24 mouse cellular contexts compared by ENCODE assay signal in the genomic region with DNA sequence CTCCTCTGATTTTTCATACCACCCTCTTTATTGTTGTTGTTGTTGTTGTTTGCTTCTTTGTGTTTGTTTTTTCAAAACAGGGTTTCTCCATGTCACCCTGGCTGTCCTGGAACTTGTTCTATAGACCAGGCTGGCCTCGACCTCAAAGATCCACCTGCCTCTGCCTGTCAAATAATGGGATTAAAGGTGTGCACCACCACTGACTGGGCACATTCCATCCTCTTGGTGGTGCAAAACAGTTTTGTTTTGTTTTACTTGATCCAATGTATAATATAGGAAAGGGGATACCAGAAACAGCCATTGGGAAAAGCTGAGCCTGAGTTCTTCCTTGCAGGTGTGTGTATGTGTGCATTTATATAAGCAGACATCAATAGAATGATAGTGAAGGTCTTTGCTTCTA. TPM values are rescaled to one million over a fixed set of nuclear protein-coding genes. Genes with fewer than 3 reads are reported as not detected.
DNase-seq lines count a peak whose midpoint lies in the region; ATAC-seq lines count a peak whose summit lies in the region.
"Had no signal": no experiment of that assay in that cellular context is flagged by ENCODE, and none has a peak within 500 bp of the region (broad histone marks: within the 10 kb centered on the region; RNA-seq: fewer than 3 reads in every experiment).

No protein-coding gene starts in this region.

- 14% methylated on average over 1 of the region's 1 CpGs for WGBS in hindbrain, embryonic 11.5 days
- WGBS in hindbrain, embryonic 10.5 days = 16% methylated on average over 1 of the region's 1 CpGs
- 57% methylated on average over 1 of the region's 1 CpGs for WGBS in kidney, embryonic 15.5 days
- WGBS in kidney, embryonic 16.5 days = 64% methylated on average over 1 of the region's 1 CpGs

- no peak overlapping the region for H3K4me3 ChIP-seq in hindbrain, embryonic 11.5 days (ENCODE audit: low read depth, low read length)
- H3K4me3 ChIP-seq in hindbrain, embryonic 10.5 days = no peak overlapping the region
- H3K4me3 ChIP-seq in kidney, embryonic 15.5 days (replicated peaks) = no peak overlapping the region
- no peak overlapping the region for H3K4me3 ChIP-seq in kidney, embryonic 16.5 days (ENCODE audit: low read length)
- H3K4me3 ChIP-seq: embryonic facial prominence, embryonic 13.5 days; gastrocnemius, adult 2 months; limb, embryonic 10.5 days; midbrain, embryonic 13.5 days had no signal

- no peaks in the 10 kb centered on the region for H3K9me3 ChIP-seq in hindbrain, embryonic 11.5 days (ENCODE audit: control insufficient read depth, low read length)
- H3K9me3 ChIP-seq in hindbrain, embryonic 10.5 days = no peaks in the 10 kb centered on the region
- no peaks in the 10 kb centered on the region for H3K9me3 ChIP-seq in kidney, embryonic 15.5 days (replicated peaks)
- no peaks in the 10 kb centered on the region for H3K9me3 ChIP-seq in kidney, embryonic 16.5 days (ENCODE audit: low read length)
- H3K9me3 ChIP-seq: embryonic facial prominence, embryonic 13.5 days; limb, embryonic 10.5 days; midbrain, embryonic 13.5 days had no signal

- H3K27me3 ChIP-seq in hindbrain, embryonic 11.5 days (ENCODE audit: control insufficient read depth, insufficient read depth, low read length) = peaks cover 84% of the 10 kb centered on the region
- peaks cover 100% of the 10 kb centered on the region for H3K27me3 ChIP-seq in hindbrain, embryonic 10.5 days (ENCODE audit: insufficient read depth, poor library complexity, severe bottlenecking)
- H3K27me3 ChIP-seq in kidney, embryonic 15.5 days = no peaks in the 10 kb centered on the region
- no peaks in the 10 kb centered on the region for H3K27me3 ChIP-seq in kidney, embryonic 16.5 days (ENCODE audit: insufficient read depth, low read length)

- H3K36me3 ChIP-seq in hindbrain, embryonic 11.5 days (ENCODE audit: control insufficient read depth, insufficient read depth, low read length) = no peaks in the 10 kb centered on the region
- no peaks in the 10 kb centered on the region for H3K36me3 ChIP-seq in hindbrain, embryonic 10.5 days
- H3K36me3 ChIP-seq in kidney, embryonic 15.5 days = 0 out of 2 replicates have a peak, but pooled peaks cover 10% of the 10 kb centered on the region
- H3K36me3 ChIP-seq in kidney, embryonic 16.5 days (ENCODE audit: insufficient read depth, low read length) = peaks cover 2% of the 10 kb centered on the region; the same call in 1 of the 2 replicates
- H3K36me3 ChIP-seq: embryonic facial prominence, embryonic 13.5 days; midbrain, embryonic 13.5 days had no signal

- H3K4me1 ChIP-seq in hindbrain, embryonic 11.5 days (replicated peaks; ENCODE audit: control insufficient read depth, insufficient read depth, low read length) = peaks cover 4% of the 10 kb centered on the region
- peaks cover 8% of the 10 kb centered on the region for H3K4me1 ChIP-seq in hindbrain, embryonic 10.5 days (replicated peaks)
- H3K4me1 ChIP-seq in kidney, embryonic 15.5 days = peaks cover 99% of the 10 kb centered on the region
- H3K4me1 ChIP-seq in kidney, embryonic 16.5 days (ENCODE audit: insufficient read depth, low read length) = peaks cover 97% of the 10 kb centered on the region

- no peak for DNase-seq in hindbrain, embryonic 11.5 days (ENCODE audit: low spot score)
- DNase-seq in hindbrain, embryonic 10.5 days (ENCODE audit: low spot score) = no peak
- peak; percentile 45 for DNase-seq in NIH3T3 (ENCODE audit: low read depth)
- DNase-seq in kidney, postnatal 4 days = peak; percentile 26 to 42
- DNase-seq in ovary, postnatal 36 days (ENCODE audit: low spot score) = no peak
- no peak for DNase-seq in frontal cortex, postnatal 10 days (ENCODE audit: low spot score in 2 of 2)
- DNase-seq: adrenal gland, postnatal 25 days; cerebellum, adult 11-12 months; cerebellum, postnatal 14 days; forebrain, postnatal 0 days; gastrocnemius, adult 2 months; heart, postnatal 10 days; liver, postnatal 0 days; right cerebral cortex, postnatal 4 days; thymus, postnatal 14 days had no signal

- ATAC-seq in hindbrain, embryonic 11.5 days (ENCODE audit: low FRiP score) = no peak
- ATAC-seq in kidney, embryonic 15.5 days (replicated peaks; ENCODE audit: low FRiP score) = no peak
- no peak for ATAC-seq in kidney, embryonic 16.5 days (ENCODE audit: low FRiP score, low TSS enrichment)
- ATAC-seq: CD4-positive, CD25-positive, alpha-beta regulatory T cell, adult 4 months; forebrain, postnatal 0 days; liver, postnatal 0 days; midbrain, embryonic 13.5 days had no signal

- 0 out of 2 replicates have a peak overlapping the region, but pooled peaks have one; percentile 54 for H3K27ac ChIP-seq in hindbrain, embryonic 11.5 days (ENCODE audit: low read depth, low read length)
- no peak overlapping the region for H3K27ac ChIP-seq in hindbrain, embryonic 10.5 days
- H3K27ac ChIP-seq in kidney, embryonic 15.5 days = 0 out of 2 replicates have a peak overlapping the region, but pooled peaks have one; percentile 2
- H3K27ac ChIP-seq in kidney, embryonic 16.5 days (ENCODE audit: low read length) = no peak overlapping the region
- H3K27ac ChIP-seq: embryonic facial prominence, embryonic 13.5 days; gastrocnemius, adult 2 months; limb, embryonic 10.5 days; midbrain, embryonic 13.5 days had no signal

- H3K4me2 ChIP-seq in hindbrain, embryonic 11.5 days (replicated peaks; ENCODE audit: low read depth, low read length) = no peak overlapping the region
- no peak overlapping the region for H3K4me2 ChIP-seq in kidney, embryonic 15.5 days
- no peak overlapping the region for H3K4me2 ChIP-seq in kidney, embryonic 16.5 days (replicated peaks; ENCODE audit: low read depth, low read length)
- H3K4me2 ChIP-seq: embryonic facial prominence, embryonic 13.5 days; heart, embryonic 11.5 days; midbrain, embryonic 13.5 days had no signal

- H3K9ac ChIP-seq in hindbrain, embryonic 11.5 days (ENCODE audit: low read depth, low read length) = no peak overlapping the region
- no peak overlapping the region for H3K9ac ChIP-seq in kidney, embryonic 15.5 days
- no peak overlapping the region for H3K9ac ChIP-seq in kidney, embryonic 16.5 days (replicated peaks; ENCODE audit: low read length)
- H3K9ac ChIP-seq: embryonic facial prominence, embryonic 13.5 days; forebrain, postnatal 0 days; liver, postnatal 0 days; midbrain, embryonic 13.5 days had no signal

RNA-seq across cellular contexts. Expression of a gene that starts 5.1 kb away (rescaled TPM):
- 11.9 and 12.8 TPM in 2 replicates for polyA plus RNA-seq in hindbrain, embryonic 11.5 days (2014; fragmentation: Nextera tagmentation; extraction: Ambion mirVana)
- polyA plus RNA-seq in hindbrain, embryonic 10.5 days (2016; fragmentation: Nextera tagmentation; extraction: Ambion mirVana) = 0.14 and 4.3 TPM in 2 replicates
- polyA plus RNA-seq in kidney, embryonic 15.5 days (2015; fragmentation: Nextera tagmentation; extraction: Ambion mirVana) = 1.5 and 1.8 TPM in 2 replicates
- polyA plus RNA-seq in kidney, embryonic 16.5 days (2015; fragmentation: Nextera tagmentation; extraction: Ambion mirVana) = 1.2 and 1.4 TPM in 2 replicates
- polyA plus RNA-seq: CD4-positive, CD25-positive, alpha-beta regulatory T cell, adult 4 months; forebrain, postnatal 0 days; midbrain, embryonic 13.5 days had no signal

RNA-seq across cellular contexts. Expression of a gene that starts 9.2 kb away (rescaled TPM):
- 4.9 and 5.4 TPM in 2 replicates for polyA plus RNA-seq in hindbrain, embryonic 11.5 days (2014; fragmentation: Nextera tagmentation; extraction: Ambion mirVana)
- polyA plus RNA-seq in hindbrain, embryonic 10.5 days (2016; fragmentation: Nextera tagmentation; extraction: Ambion mirVana) = 0.90 and 3.6 TPM in 2 replicates
- 2.1 and 2.4 TPM in 2 replicates for polyA plus RNA-seq in kidney, embryonic 15.5 days (2015; fragmentation: Nextera tagmentation; extraction: Ambion mirVana)
- 1.7 and 2.5 TPM in 2 replicates for polyA plus RNA-seq in kidney, embryonic 16.5 days (2015; fragmentation: Nextera tagmentation; extraction: Ambion mirVana)
- polyA plus RNA-seq: CD4-positive, CD25-positive, alpha-beta regulatory T cell, adult 4 months; forebrain, postnatal 0 days; liver, postnatal 0 days; midbrain, embryonic 13.5 days; testis, adult 2 months had no signal

RNA-seq across cellular contexts. Expression of a gene that starts 17.9 kb away (rescaled TPM):
- 23.8 and 39.3 TPM in 2 replicates for polyA plus RNA-seq in hindbrain, embryonic 11.5 days (2014; fragmentation: Nextera tagmentation; extraction: Ambion mirVana)
- polyA plus RNA-seq in hindbrain, embryonic 10.5 days (2016; fragmentation: Nextera tagmentation; extraction: Ambion mirVana) = 1.8 TPM in 1 of 2 replicates, not detected in the other
- 11.0 and 11.5 TPM in 2 replicates for polyA plus RNA-seq in kidney, embryonic 15.5 days (2015; fragmentation: Nextera tagmentation; extraction: Ambion mirVana)
- polyA plus RNA-seq in kidney, embryonic 16.5 days (2015; fragmentation: Nextera tagmentation; extraction: Ambion mirVana) = 9.0 and 9.5 TPM in 2 replicates
- polyA plus RNA-seq: CD4-positive, CD25-positive, alpha-beta regulatory T cell, adult 4 months; forebrain, postnatal 0 days had no signal

RNA-seq across cellular contexts. Expression of a gene that starts 21.9 kb away (rescaled TPM):
- 63.7 and 68.1 TPM in 2 replicates for polyA plus RNA-seq in hindbrain, embryonic 11.5 days (2014; fragmentation: Nextera tagmentation; extraction: Ambion mirVana)
- polyA plus RNA-seq in hindbrain, embryonic 10.5 days (2016; fragmentation: Nextera tagmentation; extraction: Ambion mirVana) = 31.4 and 56.9 TPM in 2 replicates
- polyA plus RNA-seq in kidney, embryonic 15.5 days (2015; fragmentation: Nextera tagmentation; extraction: Ambion mirVana) = 2.2 and 3.6 TPM in 2 replicates
- polyA plus RNA-seq in kidney, embryonic 16.5 days (2015; fragmentation: Nextera tagmentation; extraction: Ambion mirVana) = 2.1 and 2.6 TPM in 2 replicates
- polyA plus RNA-seq: CD4-positive, CD25-positive, alpha-beta regulatory T cell, adult 4 months; forebrain, postnatal 0 days; midbrain, embryonic 13.5 days had no signal

RNA-seq across cellular contexts. Expression of a gene that starts 22.0 kb away (rescaled TPM):
- polyA plus RNA-seq in hindbrain, embryonic 11.5 days (2014; fragmentation: Nextera tagmentation; extraction: Ambion mirVana) = 2.1 and 11.6 TPM in 2 replicates
- polyA plus RNA-seq in hindbrain, embryonic 10.5 days (2016; fragmentation: Nextera tagmentation; extraction: Ambion mirVana) = not detected in 2 replicates
- polyA plus RNA-seq in kidney, embryonic 15.5 days (2015; fragmentation: Nextera tagmentation; extraction: Ambion mirVana) = 4.2 and 4.3 TPM in 2 replicates
- 2.9 and 3.8 TPM in 2 replicates for polyA plus RNA-seq in kidney, embryonic 16.5 days (2015; fragmentation: Nextera tagmentation; extraction: Ambion mirVana)
- polyA plus RNA-seq: CD4-positive, CD25-positive, alpha-beta regulatory T cell, adult 4 months; forebrain, postnatal 0 days; heart, embryonic 11.5 days; liver, adult 2 months; liver, postnatal 0 days; midbrain, embryonic 13.5 days had no signal

Comparison
In these comparisons a context has a peak if more than half of its experiments do, and no peak if none do; other contexts are left out.
1. H3K27ac ChIP-seq: peak in hindbrain, embryonic 11.5 days (single experiment) and kidney, embryonic 15.5 days (single experiment); none in hindbrain, embryonic 10.5 days (single experiment) and kidney, embryonic 16.5 days (single experiment).
2. DNase-seq: peak in NIH3T3 (single experiment) and kidney, postnatal 4 days (2 of 2); none in hindbrain, embryonic 11.5 days (single experiment), hindbrain, embryonic 10.5 days (single experiment), ovary, postnatal 36 days (single experiment) and frontal cortex, postnatal 10 days (0 of 2).